Mouse (Mus musculus): ENCODE data around the gene Fggy.

The Fggy gene

GRCm38 (mm10) chr4:95861074-95861473, 303.8 kb downstream of the Fggy start:
- DNase-seq (ENCODE audit: low spot score): no peak

DNA sequence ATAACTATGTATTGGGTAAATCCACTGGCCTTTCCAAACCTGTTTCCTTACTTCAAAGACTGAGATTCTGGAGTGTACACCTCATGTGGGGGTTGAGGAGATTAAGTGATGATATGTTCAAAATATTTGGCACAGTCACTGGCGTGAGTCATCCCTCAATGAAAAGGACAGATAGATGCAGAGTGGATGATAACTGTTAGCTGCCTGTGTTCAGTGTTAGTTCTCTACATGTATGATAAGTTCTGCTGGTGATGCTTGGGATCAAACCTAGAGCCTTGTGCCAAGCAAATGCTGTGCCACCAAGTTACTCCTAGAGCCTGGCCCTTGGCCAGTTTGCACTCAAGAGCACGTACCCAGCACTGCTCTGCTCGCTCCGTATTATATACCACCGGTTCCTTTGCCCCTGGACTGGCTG, 304.4 kb downstream of the Fggy start:
- no peak for DNase-seq (ENCODE audit: low spot score)

GRCm38 (mm10) chr4:95862276-95862675, 305.0 kb downstream of the Fggy start:
- DNase-seq (ENCODE audit: low spot score): no peak

DNA sequence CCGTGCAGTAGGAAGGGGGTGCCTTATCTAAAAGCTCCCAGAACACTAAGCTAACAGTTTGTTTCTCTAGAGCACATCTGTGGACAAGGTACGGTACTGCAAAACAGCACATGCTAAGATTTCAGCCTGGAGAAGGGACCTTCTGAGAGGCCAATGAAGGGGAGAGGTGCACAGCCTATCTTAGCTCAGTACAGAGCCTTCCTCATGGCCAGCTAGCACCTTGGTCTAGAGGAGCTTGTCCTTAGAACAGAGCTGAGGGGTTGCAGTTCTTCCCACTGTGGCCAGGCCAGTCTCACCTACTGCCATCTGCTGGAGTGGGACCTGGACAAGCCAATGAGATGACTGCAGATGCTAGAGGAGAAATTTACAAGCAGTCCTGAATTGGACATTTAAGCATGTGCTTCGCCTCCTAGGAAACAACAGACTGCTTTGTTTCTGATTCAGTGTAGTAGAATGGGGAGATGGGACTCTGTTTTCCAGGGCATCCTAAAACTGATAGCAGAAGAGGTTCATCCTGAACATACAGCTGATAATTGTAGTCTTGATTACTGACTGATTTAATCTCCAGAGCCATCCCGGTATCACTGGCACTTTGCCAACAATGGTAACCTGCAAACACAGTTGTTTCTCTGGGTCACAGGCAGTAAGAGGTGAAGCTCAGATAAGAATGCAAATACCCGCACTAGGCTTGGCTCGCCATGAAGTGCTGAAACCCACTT, 305.6 kb downstream of the Fggy start:
- DNase-seq (ENCODE audit: low spot score): no peak

GRCm38 (mm10) chr4:95863500-95863803, 306.1 kb downstream of the Fggy start:
- no peak for DNase-seq (ENCODE audit: low spot score)

- DNase-seq (ENCODE audit: low spot score): no peak
These were observed 307.9 kb downstream of the Fggy start for GRCm38 (mm10) chr4:95865251-95865650.

DNA sequence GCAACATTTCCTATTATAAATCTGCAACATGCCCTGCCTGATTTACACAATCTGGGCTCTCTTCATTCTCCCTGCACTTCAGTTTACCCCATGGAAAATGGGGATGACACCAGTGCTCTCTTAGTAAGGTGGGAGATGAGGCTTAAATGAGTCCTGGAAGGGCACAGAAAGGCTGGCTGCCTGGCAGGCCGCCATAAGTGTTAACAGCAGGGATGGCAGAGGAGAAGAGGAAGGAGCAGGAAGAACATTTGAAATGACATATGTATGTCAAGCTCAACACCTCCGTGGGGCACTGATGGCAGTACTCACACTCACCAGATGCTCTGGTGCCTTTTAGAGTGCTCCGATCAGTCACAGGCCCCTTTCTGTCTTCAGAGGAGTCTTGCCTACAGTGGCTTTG, 308.6 kb downstream of the Fggy start:
- DNase-seq (ENCODE audit: low spot score): no peak

- DNase-seq (ENCODE audit: low spot score): no peak
These were observed 309.8 kb downstream of the Fggy start for GRCm38 (mm10) chr4:95867103-95867502.

- DNase-seq (ENCODE audit: low spot score): no peak
These were observed 311.0 kb downstream of the Fggy start for GRCm38 (mm10) chr4:95868348-95868747.

- peak; percentile 42 for DNase-seq (ENCODE audit: low spot score)
These were observed 314.0 kb downstream of the Fggy start for GRCm38 (mm10) chr4:95871216-95871881.

GRCm38 (mm10) chr4:95875896-95876295, 318.6 kb downstream of the Fggy start:
- DNase-seq (ENCODE audit: low spot score): no peak

GRCm38 (mm10) chr4:95877436-95877835, 320.1 kb downstream of the Fggy start:
- DNase-seq (ENCODE audit: low spot score): no peak

DNA sequence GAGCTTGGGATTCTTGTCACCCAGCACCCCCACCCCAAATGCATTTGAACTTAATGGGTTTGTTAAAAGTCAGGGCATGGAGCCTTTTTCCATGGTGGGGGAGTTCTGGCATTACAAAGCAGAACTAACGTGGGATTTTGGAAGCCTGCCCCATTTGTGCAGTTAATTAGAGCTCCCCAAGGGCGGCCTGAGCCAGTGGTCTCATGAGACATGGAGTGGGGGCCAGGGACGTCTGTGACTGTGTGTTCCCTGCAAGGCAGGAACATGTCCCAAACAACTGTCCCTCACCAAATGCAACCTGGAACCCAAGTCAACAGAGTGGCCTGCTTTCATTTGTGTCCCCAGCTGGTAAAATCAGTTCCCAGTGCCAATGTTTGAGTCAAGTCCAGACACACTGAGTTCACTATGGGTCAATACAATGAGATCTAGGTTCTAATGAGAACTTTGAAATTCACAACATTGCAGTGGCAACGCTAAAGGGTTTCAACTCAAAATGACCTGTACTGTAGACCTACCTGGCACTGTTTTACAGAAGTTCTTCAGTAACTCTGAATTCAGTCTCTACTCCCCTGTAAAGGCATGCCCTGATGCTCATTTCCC, 324.5 kb downstream of the Fggy start:
- DNase-seq (ENCODE audit: low spot score): no peak

DNA sequence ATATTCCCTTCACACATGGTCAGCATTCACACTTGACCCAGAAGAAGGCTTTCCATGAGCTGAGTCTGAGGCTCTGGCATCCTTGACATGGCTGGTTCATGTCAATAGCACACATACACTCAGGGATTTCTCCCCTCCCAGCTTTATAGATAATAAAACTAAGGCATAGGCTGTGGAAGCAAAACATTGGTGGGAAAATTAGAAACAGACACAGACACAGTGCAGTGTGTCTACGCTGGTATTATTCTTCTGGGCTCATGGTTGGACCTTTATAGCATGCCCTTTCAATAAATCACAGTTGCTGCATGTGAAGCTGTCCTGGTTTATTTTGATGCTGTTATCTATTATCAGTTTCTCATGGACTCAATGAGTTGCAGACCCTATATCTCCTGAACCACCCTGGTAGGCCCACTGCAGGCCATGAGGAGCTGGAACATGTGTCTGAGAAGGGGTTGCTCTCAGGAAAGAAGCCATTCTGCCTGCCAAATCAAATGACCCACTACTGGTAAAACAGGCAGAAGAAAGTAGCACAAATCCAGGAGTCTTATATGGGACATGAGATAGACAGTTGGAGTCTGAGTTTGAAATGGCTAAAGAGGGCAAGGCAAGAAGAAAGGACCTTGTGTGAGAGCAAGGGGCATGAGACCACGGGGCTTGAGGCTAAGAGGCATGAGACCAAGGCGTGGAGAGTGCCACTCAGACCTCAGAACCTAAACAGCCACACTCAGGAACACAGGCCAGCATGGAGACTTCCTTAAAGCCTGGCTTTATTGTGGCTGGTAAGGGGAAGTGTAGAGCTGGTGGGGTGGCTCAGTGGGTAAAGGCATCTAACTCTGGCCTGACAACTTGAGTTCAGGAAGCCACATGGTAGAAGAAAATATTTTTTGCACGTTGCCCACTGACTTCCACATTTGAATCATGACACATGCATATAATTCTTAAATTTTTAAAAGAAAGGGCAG, 327.2 kb downstream of the Fggy start:
- peak; percentile 31 for DNase-seq (ENCODE audit: low spot score)

DNA sequence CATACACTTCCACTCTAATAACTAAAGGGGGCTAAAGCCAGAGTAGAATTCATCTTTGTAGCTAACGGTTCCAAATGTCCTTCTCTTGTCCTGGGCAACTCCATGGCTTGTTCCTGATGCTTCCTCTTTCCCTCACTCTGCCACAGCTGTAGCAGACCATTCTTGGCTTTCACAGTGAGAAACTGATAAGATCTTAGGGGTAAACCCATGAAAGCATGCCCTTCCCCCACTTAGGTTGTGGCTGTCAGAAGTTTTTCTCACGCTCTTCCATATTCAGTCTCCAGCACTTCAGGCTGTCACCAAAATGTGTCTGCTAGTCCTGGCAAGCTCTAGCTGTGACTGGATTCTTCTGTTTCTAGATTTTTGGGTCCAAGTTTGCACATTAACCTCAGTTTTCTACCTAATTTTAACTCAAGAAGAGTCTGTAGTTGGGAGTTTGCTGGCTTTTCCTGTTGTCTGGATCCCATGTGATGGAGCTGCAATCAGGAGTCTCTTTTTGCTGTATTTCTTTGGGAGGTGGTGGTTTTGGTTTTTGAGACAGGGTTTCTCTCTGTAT, 338.0 kb downstream of the Fggy start:
- no peak for DNase-seq (ENCODE audit: low spot score)

DNA sequence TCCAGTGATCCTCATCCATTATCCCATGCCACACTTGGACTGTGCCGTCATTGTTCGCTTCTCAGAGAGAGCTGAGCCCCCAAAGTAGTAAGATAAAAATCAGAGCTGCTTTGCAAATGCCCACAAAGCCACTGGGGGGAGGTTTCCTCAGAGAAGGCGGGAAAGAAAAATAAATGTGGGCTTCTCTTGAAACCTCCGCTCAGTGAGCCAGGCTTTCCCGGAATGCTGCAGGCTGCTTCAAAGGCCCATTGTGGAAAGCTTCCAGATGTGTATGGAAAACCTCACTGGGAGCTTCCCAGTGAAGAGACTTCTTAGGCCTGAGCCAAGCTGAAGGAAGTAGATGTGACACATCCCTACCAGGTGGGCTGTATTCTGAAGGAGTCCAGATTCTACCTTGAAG, 339.3 kb downstream of the Fggy start:
- DNase-seq (ENCODE audit: low spot score): no peak

- DNase-seq (ENCODE audit: low spot score): no peak
These were observed 340.0 kb downstream of the Fggy start for GRCm38 (mm10) chr4:95897236-95897874.

DNA sequence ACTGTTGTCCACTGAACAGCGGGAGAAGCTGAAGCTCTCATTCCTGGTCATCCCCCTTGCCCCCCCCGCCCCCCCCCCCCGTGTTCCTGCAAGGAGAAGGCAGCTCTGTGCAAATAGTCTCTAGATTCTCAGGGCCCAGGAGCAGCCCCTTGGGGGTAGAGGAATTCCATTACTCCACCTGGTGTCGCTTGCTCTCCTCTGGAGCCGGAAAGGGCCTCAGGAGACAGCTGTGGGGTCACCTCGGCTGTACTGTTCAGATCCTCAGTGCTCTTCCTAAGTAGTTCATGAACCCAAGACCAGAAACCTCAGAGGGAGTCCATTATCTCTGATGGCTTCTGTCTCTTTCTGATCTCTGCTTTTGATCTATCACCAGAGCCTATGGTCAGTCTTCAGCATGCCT, 341.4 kb downstream of the Fggy start:
- no peak for DNase-seq (ENCODE audit: low spot score)

DNA sequence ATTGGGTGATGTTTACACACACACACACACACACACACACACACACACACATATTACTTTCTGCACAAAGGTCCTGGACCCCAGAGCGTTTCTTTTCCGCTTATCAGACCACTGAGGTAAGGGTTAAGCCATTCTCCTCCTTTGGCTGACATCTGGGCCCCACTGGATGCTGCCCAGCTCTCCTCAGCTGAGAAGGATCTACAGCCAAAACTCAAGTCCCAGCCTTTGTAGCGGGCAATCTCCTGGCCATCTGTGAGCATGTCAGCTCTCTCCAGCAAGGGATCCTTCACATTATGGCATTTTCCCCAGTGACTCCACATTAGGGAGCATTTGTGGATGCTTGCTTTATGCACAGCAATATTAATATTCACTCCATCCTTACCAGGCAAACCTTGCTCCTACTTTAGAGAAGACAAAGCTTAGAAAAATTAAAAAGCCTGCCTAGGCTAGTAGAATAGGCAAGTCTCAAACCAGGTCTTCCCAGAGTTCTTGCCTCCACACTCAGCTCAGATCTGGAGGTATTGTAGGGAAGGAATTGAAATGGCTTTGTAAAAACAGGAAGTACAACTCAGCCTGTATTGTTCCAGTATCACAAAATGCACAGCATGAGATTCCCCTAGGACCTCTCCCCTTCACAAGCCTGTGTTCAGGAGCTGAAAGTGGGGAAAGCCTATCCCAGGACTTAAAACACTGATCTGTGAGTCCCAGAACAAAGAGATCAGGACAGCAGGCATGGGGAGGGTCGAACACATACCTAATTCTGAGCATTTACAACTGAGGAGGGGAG, 342.8 kb downstream of the Fggy start:
- DNase-seq (ENCODE audit: low spot score): no peak

DNA sequence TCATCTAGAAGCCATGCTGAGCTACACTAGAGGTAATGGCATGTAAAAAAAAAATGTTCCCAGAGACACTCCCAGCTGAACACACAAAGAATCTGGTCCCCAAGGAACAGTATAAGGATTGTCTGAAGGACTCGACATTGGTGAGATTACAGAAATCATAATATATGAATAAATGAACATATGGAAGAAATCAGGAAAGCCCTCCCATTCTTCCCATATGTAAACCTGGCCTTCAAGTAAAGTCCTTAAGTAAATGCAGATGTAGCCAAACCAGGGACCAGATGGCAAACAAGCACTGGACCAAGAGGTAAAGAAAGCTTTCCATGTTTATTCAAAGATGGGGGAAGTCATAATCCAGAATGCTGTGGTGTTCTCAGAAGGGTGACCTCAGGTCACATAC, 343.5 kb downstream of the Fggy start:
- no peak for DNase-seq (ENCODE audit: low spot score)

GRCm38 (mm10) chr4:95906141-95906540, 348.8 kb downstream of the Fggy start:
- DNase-seq (ENCODE audit: low spot score): no peak

Measured in yolk sac, embryonic 10.5 days (tissue).